Mouse (Mus musculus): ENCODE results near the gene Wdr63. TPM values are rescaled to one million over a fixed set of nuclear protein-coding genes. Genes with fewer than 3 reads are reported as not detected.

The Wdr63 gene
- polyA plus RNA-seq, 1 experiment from 2014 or later = 0.40 TPM

GRCm38 (mm10) chr3:145992796-145993195 lies 115.1 kb downstream of the Wdr63 start:
- Histone ChIP-seq H3K9me3 (no peaks in the 10 kb centered on the region), H3K27ac (replicated peaks) (no peak overlapping the region), H3K27me3 (replicated peaks; ENCODE audit: low read depth, poor library complexity, severe bottlenecking) (peaks cover 12% of the 10 kb centered on the region), H3K4me3 (no peak overlapping the region), H3K36me3 (replicated peaks) (peaks cover 4% of the 10 kb centered on the region; the same call in 1 of the 2 replicates), H3K4me1 (peaks cover 38% of the 10 kb centered on the region)
- DNase-seq (ENCODE audit: low spot score) = no peak
- WGBS = 92% methylated on average over 10 of the region's 10 CpGs

GRCm38 (mm10) chr3:145991976-145992730 lies 115.8 kb downstream of the Wdr63 start:
- DNase-seq (ENCODE audit: low spot score) = no peak
- H3K9me3 ChIP-seq = no peaks in the 10 kb centered on the region
- H3K36me3 ChIP-seq (replicated peaks) = peaks cover 4% of the 10 kb centered on the region; the same call in 1 of the 2 replicates
- WGBS = 81% methylated on average over 10 of the region's 10 CpGs
- no peak overlapping the region for H3K4me3 ChIP-seq
- peaks cover 19% of the 10 kb centered on the region for H3K27me3 ChIP-seq (replicated peaks; ENCODE audit: low read depth, poor library complexity, severe bottlenecking)
- peaks cover 42% of the 10 kb centered on the region for H3K4me1 ChIP-seq
- H3K27ac ChIP-seq (replicated peaks) = no peak overlapping the region

GRCm38 (mm10) chr3:145991130-145991529 lies 116.8 kb downstream of the Wdr63 start:
- Histone ChIP-seq H3K27me3 (replicated peaks; ENCODE audit: low read depth, poor library complexity, severe bottlenecking) (peaks cover 28% of the 10 kb centered on the region), H3K4me3 (0 out of 2 replicates have a peak overlapping the region, but pooled peaks have one; percentile 25), H3K27ac (replicated peaks) (no peak overlapping the region), H3K9me3 (no peaks in the 10 kb centered on the region), H3K4me1 (peaks cover 42% of the 10 kb centered on the region), H3K36me3 (replicated peaks) (peaks cover 4% of the 10 kb centered on the region; the same call in 1 of the 2 replicates)
- 70% methylated on average over 13 of the region's 13 CpGs for WGBS
- DNase-seq (ENCODE audit: low spot score) = no peak

Other genes with a start within 250 kb of the Wdr63 start
- 41.4 and 44.1 TPM in 2 replicates for gene Bcl10, start 185.3 kb downstream of the Wdr63 start, polyA plus RNA-seq (2016; fragmentation: Nextera tagmentation; extraction: Ambion mirVana)
- 51.1 and 53.1 TPM in 2 replicates for gene 2410004B18Rik, start 170.1 kb downstream of the Wdr63 start, polyA plus RNA-seq (2016; fragmentation: Nextera tagmentation; extraction: Ambion mirVana)
- 1.4 TPM in 2 replicates for gene Syde2, start 120.3 kb downstream of the Wdr63 start, polyA plus RNA-seq (2016; fragmentation: Nextera tagmentation; extraction: Ambion mirVana)
- gene Mcoln3, start 9.3 kb upstream of the Wdr63 start, polyA plus RNA-seq (2016; fragmentation: Nextera tagmentation; extraction: Ambion mirVana) = 8.7 and 8.8 TPM in 2 replicates
- gene Mcoln2, start 41.7 kb upstream of the Wdr63 start, polyA plus RNA-seq (2016; fragmentation: Nextera tagmentation; extraction: Ambion mirVana) = 0.12 and 0.18 TPM in 2 replicates
- 0.55 and 0.72 TPM in 2 replicates for gene Lpar3, start 112.8 kb upstream of the Wdr63 start, polyA plus RNA-seq (2016; fragmentation: Nextera tagmentation; extraction: Ambion mirVana)